Mouse (Mus musculus) megakaryocyte, embryonic 14.5 days (primary cell): ENCODE data around the gene Zfp579.

ENCODE experiments used
- FLI1 ChIP-seq: IDR thresholded peaks from 2 replicates; pipeline ENCODE4 v1.6.1; 2012; ENCODE audit warnings: low read length, inconsistent platforms, mixed read lengths
- GATA1 ChIP-seq: IDR thresholded peaks from 3 replicates; pipeline ENCODE4 v1.6.1; 2012; ENCODE audit warnings: mixed read lengths, low read length, inconsistent platforms, borderline replicate concordance

DNA sequence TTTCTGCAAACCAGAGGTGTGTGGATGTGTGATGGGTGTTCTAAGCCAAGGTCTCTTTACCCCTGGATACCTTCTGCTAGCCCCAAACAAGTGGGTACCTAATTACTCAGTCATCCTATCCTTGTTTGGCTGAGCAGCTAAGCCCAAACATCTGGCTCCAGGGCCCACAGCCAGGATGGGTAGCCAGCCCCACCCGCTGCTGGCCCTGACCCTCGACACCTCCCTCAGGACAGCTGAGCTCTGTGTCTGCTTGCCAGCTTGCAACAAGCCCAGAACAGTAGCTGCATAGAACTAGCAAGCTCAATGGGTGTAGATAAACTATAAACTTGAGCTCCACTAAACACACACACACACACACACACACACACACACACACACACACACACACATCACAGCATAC, 48.1 kb downstream of the Zfp579 start:
- TF ChIP-seq GATA1 (no peak), FLI1 (no peak)
